Mouse (Mus musculus): ENCODE results near the gene Rpap1.

DNA sequence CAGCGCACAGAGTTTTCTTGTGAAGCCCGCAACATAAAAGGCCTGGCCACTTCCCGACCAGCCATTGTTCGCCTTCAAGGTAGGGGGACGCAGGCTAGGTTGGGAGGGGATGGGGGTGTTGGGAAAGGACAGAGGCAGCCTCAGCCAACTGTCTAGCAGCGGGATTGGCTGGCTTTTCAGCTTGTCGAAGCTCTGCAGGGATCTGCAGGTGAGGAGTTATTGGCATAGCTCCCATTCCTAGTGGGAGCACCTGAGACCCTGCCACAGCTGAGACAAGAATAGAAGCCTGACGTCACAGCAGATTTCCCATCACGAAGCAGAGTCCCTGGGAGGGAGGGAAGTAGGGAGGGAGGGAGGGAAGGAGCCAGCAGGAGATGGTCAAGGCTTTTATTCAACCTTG, 17.4 kb upstream of the Rpap1 start:
- TF ChIP-seq CTCF (conservative IDR thresholded peaks at IDR 0.05; ENCODE audit: low read length) (no peak), POU5F1 (IDR thresholded peaks at IDR 0.05; ENCODE audit: borderline replicate concordance, low read length) (no peak), NANOG (IDR thresholded peaks at IDR 0.05; ENCODE audit: borderline replicate concordance, low read length) (no peak)

Data from E14TG2a.4 (cell line).